Mouse (Mus musculus) layer of hippocampus, postnatal 10 days (tissue): ENCODE measurements at regions not wholly inside any gene's neighbourhood (a gene's known extent, or its start where the extent isn't known, plus 50 kb on each side); places are given as distances from the start of the nearest gene placed in this dataset.

Experiments used
- DNase-seq, 2 experiments: peaks; one replicate each; pipeline ENCODE4 v3.0.0; 2021; ENCODE audit warnings: low spot score in 2 of 2

DNA sequence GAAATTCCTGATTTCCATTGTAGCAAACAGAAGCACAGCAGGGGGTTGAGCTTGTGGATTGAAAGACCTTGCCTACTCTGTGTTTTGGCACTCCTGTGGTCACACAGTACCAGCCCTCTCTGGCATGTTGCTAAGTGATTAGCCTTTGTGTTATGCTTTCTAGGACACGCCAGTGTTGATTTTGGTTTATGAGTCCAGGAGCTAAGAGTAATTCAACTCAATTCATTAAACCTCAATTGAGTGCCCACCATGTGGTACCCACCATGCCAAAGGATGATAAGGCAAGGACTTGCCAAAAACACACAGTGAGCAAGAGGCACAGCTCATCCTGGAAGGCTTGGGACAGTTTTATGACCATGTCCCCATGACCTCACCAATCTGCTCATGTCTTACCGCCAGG lies 221.1 kb upstream of the Sox14 start:
- peak in 1 of 2 experiments; percentile 12 for DNase-seq

- DNase-seq = no peak
These were observed 219.6 kb upstream of the Sox14 start for GRCm38 (mm10) chr9:100095559-100095959.

GRCm38 (mm10) chr9:100094956-100095558 lies 219.1 kb upstream of the Sox14 start:
- DNase-seq = no peak

GRCm38 (mm10) chr9:100071141-100071540 lies 195.2 kb upstream of the Sox14 start:
- DNase-seq = no peak

- DNase-seq = no peak
These were observed 182.6 kb upstream of the Sox14 start for GRCm38 (mm10) chr9:100058541-100058940.

- no peak for DNase-seq
These were observed 170.3 kb upstream of the Sox14 start for GRCm38 (mm10) chr9:100046213-100046807.

- no peak for DNase-seq
These were observed 169.7 kb upstream of the Sox14 start for GRCm38 (mm10) chr9:100045636-100046035.

DNA sequence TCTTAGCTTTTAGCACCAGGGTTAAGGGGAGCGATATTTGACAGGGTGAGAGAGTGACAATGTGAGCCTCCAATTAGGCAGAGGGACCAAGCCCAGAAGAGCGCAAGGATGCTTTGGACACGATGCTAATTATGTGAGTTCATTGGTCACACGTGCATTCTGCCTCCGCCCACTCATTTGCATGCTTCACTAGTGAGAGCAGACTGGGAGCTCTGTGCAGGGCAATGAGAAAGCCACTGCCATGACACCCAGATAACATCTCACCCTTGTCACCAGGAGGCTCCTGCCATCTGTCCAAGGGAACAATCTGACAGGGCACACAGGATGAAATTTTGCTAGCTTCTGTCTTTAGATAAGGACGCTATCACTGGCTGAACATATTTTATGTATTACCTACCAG lies 165.8 kb upstream of the Sox14 start:
- DNase-seq = no peak

- no peak for DNase-seq
These were observed 147.7 kb upstream of the Sox14 start for GRCm38 (mm10) chr9:100023641-100024040.

GRCm38 (mm10) chr9:100022035-100022434 lies 146.1 kb upstream of the Sox14 start:
- no peak for DNase-seq

GRCm38 (mm10) chr9:99995204-99995603 lies 119.2 kb upstream of the Sox14 start:
- DNase-seq = no peak

GRCm38 (mm10) chr9:99994285-99995144 lies 118.5 kb upstream of the Sox14 start:
- DNase-seq = peak; percentile 30 to 46

GRCm38 (mm10) chr9:99987376-99987775 lies 111.4 kb upstream of the Sox14 start:
- no peak for DNase-seq

GRCm38 (mm10) chr9:99980734-99981133 lies 104.8 kb upstream of the Sox14 start:
- no peak for DNase-seq

- DNase-seq = no peak
These were observed 85.6 kb upstream of the Sox14 start for GRCm38 (mm10) chr9:99961561-99961960.

DNA sequence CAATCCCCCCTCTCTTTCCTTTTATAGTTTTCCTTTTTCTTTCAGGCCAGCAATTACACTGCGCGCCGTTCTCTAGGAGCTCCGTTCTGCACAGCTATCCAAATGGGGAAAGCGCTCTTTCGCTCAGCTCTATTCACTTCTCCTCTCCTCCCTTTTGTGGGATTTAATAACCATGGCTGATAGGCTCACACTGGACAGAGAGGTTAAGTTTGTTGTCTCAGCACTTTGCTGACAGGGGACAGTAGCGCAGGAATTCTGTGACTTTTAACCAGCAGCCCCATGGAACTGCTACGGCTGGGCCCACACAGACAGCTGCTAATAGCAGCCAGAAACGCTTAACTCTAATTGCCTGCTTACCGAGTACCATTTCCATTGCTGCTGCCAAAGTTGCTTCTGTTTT lies 78.8 kb upstream of the Sox14 start:
- peak; percentile 13 to 16 for DNase-seq

DNA sequence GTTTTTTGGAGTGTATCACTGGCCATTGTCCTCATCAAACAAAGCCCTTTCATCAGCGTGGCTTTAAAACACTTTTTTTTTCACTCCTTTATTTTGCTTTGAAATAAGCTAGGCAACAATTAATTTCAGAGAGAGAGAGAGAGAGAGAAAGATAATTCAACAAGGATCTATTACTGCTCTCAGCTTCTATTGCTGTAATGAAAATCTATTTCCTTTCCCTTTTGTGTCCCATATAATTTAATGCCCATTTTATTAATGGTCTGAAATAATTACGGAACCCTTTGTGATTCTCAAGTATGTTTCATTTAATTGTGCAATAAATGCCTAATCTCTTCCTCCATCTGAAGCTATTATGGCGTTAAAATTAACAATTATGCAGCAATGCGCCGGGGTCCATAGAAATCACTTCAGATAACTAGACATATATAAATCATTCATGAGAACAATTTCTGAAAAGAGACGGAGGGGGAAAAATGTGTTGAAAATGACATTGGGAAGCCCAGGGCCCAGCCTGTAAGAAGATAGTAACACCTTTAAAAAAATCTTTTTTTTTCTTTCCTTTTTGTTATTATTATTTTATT lies 78.2 kb upstream of the Sox14 start:
- no peak for DNase-seq
